Mouse (Mus musculus): ENCODE measurements around the gene Ina. TPM values are rescaled to one million over a fixed set of nuclear protein-coding genes. Genes with fewer than 3 reads are reported as not detected.

Ina gene
- polyA plus RNA-seq, 1 experiment from 2014 or later = 102 TPM

- H3K4me1 ChIP-seq (replicated peaks; ENCODE audit: control insufficient read depth, insufficient read depth, low read length) = peaks cover 4% of the 10 kb centered on the region; the same call in 1 of the 2 replicates
- peak within 1 kb of the TSS; percentile 67; the same call in 1 of the 2 replicates for H3K27ac ChIP-seq (ENCODE audit: low read depth, low read length)
- DNase-seq (ENCODE audit: low spot score) = peak; percentile 97
- no peaks in the 10 kb centered on the region for H3K27me3 ChIP-seq (ENCODE audit: control insufficient read depth, insufficient read depth, low read length)
- H3K4me2 ChIP-seq (ENCODE audit: low read depth, low read length, severe bottlenecking) = peak within 1 kb of the TSS; percentile 72
- no peaks in the 10 kb centered on the region for H3K36me3 ChIP-seq (ENCODE audit: control insufficient read depth, insufficient read depth, low read length)
- WGBS = 11% methylated on average over 49 of the region's 49 CpGs
- peak; percentile 81 for ATAC-seq (replicated peaks; ENCODE audit: low FRiP score)
- H3K9me3 ChIP-seq (ENCODE audit: control insufficient read depth, low read length) = no peaks in the 10 kb centered on the region
- peak within 1 kb of the TSS; percentile 90 for H3K4me3 ChIP-seq (ENCODE audit: low read depth, low read length)
- H3K9ac ChIP-seq (ENCODE audit: low read length) = peak within 1 kb of the TSS; percentile 85
These were observed 52.8 kb downstream of the Ina start, which contains the start of gene Taf5 for GRCm38 (mm10) chr19:47067096-47067882. Taf5 (plus strand) TSS chr19:47067746.

DNA sequence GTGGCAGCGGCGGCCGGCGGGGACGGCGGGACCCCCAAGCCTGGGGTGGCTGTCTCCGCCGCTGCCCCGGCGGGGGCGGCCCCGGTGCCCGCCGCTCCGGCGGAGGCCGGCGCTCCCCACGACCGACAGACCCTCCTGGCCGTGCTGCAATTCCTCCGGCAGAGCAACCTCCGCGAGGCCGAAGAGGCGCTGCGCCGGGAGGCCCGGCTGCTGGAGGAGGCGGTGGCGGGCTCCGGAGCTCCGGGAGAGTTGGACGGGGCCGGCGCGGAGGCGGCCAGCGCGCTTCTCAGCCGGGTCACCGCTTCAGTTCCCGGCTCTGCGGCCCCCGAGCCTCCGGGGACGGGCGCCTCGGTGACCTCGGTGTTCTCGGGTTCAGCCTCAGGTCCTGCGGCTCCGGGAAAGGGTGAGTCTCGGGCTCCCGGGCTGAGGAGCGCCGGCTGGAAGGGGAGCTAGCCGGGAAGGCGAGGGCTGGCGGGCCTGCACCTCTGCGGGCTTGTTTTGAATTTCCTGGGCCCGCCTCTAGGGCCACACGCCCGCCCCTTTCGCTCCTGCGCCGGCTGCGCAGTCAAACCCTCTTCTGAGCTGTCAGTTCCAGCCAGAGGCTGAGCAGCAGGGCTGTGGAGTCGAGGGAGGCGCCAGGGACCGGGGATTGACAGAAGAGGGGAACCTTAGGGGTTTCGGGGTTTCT, 53.6 kb downstream of the Ina start:
- peaks cover 4% of the 10 kb centered on the region; the same call in 1 of the 2 replicates for H3K4me1 ChIP-seq (replicated peaks; ENCODE audit: control insufficient read depth, insufficient read depth, low read length)
- no peaks in the 10 kb centered on the region; the same call in 1 of the 2 replicates for H3K36me3 ChIP-seq (ENCODE audit: control insufficient read depth, insufficient read depth, low read length)
- peak overlapping the region; percentile 85 for H3K9ac ChIP-seq (ENCODE audit: low read length)
- peak overlapping the region; percentile 90 for H3K4me3 ChIP-seq (ENCODE audit: low read depth, low read length)
- WGBS = under 1% methylated on average over 53 of the region's 72 CpGs
- peak; percentile 89 for ATAC-seq (replicated peaks; ENCODE audit: low FRiP score)
- H3K27me3 ChIP-seq (ENCODE audit: control insufficient read depth, insufficient read depth, low read length) = no peaks in the 10 kb centered on the region
- peak overlapping the region; percentile 72 for H3K4me2 ChIP-seq (ENCODE audit: low read depth, low read length, severe bottlenecking)
- H3K27ac ChIP-seq (ENCODE audit: low read depth, low read length) = peak overlapping the region; percentile 63; the same call in 1 of the 2 replicates
- H3K9me3 ChIP-seq (ENCODE audit: control insufficient read depth, low read length) = no peaks in the 10 kb centered on the region
- DNase-seq (ENCODE audit: low spot score) = peak; percentile 90

Other genes with a start within 250 kb of the Ina start
- gene Nt5c2, start 455 bp downstream of the Ina start, polyA plus RNA-seq (2014; fragmentation: Nextera tagmentation; extraction: Ambion mirVana) = 71.8 and 77.9 TPM in 2 replicates
- gene Pcgf6, start 36.2 kb downstream of the Ina start, polyA plus RNA-seq (2014; fragmentation: Nextera tagmentation; extraction: Ambion mirVana) = 35.1 and 37.3 TPM in 2 replicates
- 10.6 and 11.8 TPM in 2 replicates for gene Taf5, start 53.0 kb downstream of the Ina start, polyA plus RNA-seq (2014; fragmentation: Nextera tagmentation; extraction: Ambion mirVana)
- gene Usmg5, start 75.9 kb downstream of the Ina start, polyA plus RNA-seq (2014; fragmentation: Nextera tagmentation; extraction: Ambion mirVana) = 944 and 1,025 TPM in 2 replicates
- 13.0 and 13.8 TPM in 2 replicates for gene Pdcd11, start 76.1 kb downstream of the Ina start, polyA plus RNA-seq (2014; fragmentation: Nextera tagmentation; extraction: Ambion mirVana)
- 0.71 and 0.95 TPM in 2 replicates for gene Calhm2, start 123.6 kb downstream of the Ina start, polyA plus RNA-seq (2014; fragmentation: Nextera tagmentation; extraction: Ambion mirVana)
- not detected in 2 replicates for gene Calhm1, start 129.6 kb downstream of the Ina start, polyA plus RNA-seq (2014; fragmentation: Nextera tagmentation; extraction: Ambion mirVana)
- gene Calhm3, start 143.1 kb downstream of the Ina start, polyA plus RNA-seq (2014; fragmentation: Nextera tagmentation; extraction: Ambion mirVana) = not detected in 2 replicates
- 3.7 and 4.5 TPM in 2 replicates for gene Neurl1a, start 164.1 kb downstream of the Ina start, polyA plus RNA-seq (2014; fragmentation: Nextera tagmentation; extraction: Ambion mirVana)